Mouse (Mus musculus): Measurements from ENCODE around the gene Wdfy3.
"Not testable (repeated sequence)": the region's sequence is repeated elsewhere in the genome, so short reads cannot be mapped to it uniquely, and the experiment has no call there.

Gene Wdfy3

DNA sequence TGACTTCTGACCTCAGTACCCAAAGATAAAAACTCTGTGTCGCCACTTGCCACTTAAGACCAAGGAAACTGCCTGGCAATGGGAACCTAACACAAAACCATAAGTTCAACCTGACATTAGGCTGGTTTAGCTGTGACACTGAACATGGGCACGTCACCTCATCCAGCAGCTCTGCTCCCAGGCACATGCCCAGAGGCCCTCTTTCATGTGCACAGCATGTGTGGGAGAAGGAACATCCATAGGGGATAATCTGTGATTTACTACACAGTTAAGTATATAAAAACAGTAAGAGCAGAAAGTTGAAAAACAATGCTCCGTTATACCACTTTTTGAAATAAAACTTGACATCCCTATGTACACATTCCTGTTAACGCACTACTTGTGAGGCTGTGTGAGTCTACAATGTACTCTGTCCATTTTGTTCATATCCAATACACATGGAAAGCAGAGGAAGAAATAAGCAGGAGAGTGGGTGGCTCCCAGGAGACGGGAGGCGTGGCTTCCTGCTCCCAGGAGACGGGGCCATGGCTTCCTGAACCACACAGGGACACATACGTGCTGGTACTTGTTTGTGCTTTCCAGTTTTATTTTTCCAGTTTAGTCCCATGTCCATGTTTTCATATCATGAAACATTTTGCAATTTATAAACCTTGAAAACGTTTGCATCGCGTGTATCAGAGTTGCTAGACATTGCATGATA lies 73.5 kb downstream of the Wdfy3 start:
- DNase-seq, result no peak

DNA sequence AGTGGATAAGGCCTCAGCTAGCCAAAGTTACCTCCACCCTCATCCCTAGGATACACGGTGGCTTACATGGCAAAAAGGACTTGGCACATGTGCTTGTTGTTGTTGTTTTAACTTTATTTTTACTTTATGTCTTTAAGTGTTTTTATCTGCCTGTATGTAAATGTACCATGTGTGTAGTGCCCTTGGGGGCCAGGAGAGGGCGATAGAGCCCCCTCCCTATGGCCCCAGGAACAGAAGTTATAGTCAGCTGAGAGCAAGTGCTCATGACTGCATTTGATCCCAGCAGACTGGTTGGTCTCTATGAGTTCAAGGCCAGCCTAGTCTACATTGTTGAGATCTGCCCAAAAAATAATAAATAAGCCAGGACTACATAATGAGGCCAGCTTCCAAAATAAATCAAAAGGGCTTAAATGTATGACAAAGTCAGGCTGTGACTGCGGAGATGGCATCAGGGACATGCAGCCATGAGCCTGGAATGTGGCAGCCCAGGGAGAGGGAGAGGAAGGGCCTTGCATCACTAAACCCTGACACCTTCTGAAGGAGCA lies 74.2 kb downstream of the Wdfy3 start:
- no peak for DNase-seq

DNA sequence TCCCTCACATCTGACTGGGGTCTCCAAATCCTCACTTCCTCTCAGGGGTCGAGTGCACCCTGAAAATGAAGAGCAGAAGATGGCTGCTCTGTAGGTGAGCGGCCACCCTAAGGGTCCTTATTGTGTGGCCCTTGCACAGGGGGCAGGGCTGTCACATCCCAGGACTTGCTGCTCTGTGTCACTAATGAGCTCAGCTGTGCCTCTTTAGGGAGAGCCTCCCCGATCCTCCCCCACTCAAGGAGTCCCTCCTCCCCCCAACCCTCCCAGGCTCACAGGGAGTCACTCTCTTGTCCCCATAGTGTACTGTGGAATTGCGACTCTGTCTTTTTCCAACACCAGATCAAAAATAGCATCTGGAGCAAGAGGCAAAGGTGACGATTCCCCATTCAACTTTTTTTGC lies 75.7 kb downstream of the Wdfy3 start:
- DNase-seq, result peak; percentile 47

DNA sequence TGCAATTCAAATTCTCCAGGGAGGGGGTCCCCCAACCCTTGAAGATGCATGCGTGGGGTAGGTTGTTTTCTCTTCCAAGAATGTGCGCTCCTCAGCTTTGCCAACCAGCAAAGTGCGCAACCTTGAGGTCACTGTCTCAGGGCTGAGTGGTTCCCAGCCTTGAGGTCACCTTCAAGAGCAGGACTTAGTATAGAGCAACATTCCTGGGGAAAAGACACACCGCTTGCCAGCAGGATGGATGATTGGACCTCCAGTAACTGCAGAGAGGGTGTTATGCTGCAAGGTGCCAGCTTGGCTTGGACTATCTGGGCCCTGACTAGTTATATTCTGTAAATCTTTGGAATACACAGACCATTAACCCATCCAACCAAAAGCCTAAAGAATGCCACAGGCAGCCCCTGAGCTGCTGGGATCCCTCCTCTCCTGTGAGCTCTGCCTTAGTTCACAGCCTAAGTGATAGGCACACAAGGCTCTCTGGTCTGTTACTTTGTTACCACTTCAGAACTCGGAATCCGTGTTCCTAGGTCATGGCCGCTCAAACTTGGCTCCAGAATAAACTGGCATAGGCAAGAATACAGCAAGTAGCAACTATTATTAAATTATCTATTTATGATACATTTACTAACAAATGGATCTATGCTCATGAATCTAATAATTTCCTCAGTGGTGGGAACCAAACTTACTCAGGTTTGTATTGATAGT lies 76.6 kb downstream of the Wdfy3 start:
- DNase-seq, result peak; percentile 50

DNA sequence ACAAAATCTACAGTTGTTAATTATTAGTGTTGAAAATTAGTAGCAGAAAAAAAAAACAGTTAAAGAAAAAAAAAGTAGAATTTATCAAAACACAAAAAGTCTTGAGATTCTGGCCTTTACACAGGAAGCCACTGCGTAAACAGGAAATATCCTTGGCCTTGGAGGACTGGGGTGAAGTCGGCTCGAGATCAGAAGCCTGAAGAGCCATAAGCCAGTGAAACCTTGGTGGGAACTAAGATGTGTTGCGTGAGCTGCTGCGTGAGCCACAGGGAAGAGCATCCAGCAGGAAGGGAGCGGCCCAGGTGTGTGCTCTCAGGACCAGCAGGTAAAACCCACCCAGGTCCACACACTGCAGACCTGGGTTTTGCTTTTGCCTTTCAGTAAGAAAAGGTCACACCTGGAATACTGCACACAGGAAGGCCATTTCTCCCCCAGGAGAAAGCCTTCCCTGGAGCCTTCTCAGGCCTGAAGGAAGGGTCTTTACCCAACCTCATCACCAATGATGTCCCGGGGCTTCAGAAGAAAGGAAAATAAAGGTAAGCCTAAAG lies 79.3 kb downstream of the Wdfy3 start:
- peak; percentile 39 for DNase-seq

DNA sequence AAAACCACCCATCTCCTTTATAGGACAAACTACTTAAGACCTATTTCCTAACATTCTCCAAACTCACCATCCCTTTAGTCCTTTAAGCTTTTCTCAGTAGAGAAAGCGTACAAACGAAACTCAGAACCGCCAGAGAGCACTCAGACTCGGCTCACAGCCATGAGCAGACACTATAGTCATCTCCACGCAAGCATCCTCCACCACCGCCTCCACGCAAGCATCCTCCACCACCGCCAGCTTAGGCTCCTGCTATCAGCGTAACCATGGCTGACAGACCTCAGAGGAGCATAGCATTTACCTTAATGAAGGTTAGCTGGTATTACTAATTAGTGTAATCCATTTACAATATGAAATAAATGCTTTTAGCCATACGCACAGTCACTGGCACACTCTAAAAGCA lies 81.2 kb downstream of the Wdfy3 start:
- DNase-seq, result no peak

DNA sequence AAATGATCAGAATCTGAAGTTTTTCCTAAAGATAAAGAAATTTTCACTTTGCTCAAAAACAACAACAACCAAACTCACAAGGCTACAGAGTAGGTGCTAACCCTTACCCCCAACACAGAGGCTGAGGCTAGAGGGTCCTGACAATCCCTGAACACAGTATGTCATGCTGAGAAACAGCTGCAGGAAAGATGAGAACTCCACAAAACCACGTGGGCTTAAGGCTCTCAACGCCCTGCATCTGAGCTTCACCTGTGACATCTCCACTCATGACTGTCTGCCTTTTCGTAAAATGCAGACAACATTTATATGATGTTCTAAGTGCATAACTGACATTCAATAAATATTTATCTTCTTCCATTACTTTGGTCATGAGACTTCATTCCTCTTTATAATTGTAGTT lies 83.0 kb downstream of the Wdfy3 start:
- DNase-seq, result no peak

DNA sequence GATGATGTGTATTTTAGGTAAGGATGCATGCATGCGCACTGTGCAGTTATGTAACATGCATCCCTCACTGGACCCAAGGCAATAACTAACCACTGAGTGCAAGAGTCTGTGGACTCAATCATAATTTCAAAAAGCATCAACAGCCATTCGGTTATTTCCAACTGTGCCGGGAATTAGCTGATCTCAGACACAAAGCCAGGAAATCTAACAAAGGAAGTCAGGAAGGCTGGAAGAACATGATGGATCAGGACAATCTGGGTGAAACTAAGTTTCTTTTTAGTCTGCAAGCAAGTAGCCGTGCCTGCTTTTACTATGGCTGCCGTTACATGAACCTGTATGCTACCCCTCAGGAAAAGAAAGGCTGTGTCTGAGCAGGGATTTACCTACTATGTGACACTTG lies 87.5 kb downstream of the Wdfy3 start:
- DNase-seq, result no peak

DNA sequence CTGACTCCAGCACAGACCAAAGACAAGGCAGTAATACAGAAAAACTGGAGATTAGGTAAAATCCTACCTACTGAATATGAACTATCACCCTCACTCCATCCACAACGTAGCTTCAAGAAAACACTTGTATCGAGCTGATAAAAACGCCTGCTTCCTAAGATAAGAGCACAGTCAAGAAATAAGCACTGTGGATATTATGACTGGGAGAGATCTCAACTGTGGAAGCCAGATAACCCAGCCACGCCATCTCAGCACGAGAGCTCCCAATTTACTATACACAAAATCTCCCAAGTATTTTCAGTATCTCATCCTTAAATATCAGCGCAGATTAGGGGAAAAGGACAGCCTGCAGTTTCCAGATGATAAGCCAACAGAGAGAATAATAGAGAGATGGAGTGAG lies 90.1 kb downstream of the Wdfy3 start:
- no peak for DNase-seq

DNA sequence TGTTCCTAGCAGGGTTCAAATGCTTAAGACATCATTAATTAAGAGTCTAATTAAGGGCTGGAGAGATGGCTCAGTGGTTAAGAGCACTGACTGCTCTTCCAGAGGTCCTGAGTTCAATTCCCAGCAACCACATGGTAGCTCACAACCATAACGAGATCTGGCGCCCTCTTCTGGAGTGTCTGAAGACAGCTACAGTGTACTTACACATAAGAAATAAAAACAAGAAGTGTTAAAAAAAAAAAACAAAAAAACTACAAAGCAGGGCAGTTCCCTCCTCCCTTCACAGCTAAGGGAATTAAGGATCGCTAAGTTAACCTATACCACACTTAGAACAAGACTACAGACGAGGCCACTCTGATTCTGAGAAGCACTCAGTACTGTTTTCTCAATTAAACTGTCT lies 97.1 kb downstream of the Wdfy3 start:
- not testable (repeated sequence) for DNase-seq

DNA sequence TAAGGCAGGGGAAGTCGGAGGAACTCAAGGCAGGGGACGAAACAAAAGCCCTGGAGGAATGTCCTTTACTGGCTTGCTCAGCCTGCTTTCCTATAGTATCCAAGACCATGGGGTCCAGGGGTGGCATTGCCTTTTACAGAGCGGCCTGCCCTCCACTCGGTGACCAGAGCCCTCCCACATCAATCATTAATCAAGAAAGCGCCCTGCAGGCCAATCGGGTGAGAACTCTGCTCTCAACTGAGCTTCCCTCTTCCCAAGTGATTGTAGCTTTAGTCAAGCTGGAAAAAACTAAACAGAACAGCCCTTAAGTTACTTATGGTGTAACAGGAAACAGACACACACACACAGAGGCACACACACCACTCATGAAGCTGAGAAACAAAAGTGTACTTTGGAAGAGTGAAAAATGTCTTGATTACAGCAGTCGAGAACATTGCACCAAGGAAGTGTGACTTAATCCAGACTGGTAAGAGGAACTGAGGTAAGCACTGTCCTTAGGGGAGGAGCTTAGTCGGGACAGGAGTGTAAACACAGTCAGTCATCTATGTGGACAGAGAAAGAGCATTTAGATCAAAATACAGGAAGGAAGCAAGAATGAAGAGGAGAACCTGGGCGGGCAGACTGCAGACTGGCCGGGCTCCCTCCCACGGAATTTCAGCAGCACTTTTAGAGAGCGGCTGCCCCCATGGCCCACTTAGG lies 101.4 kb downstream of the Wdfy3 start:
- peak; percentile 47 for DNase-seq

DNA sequence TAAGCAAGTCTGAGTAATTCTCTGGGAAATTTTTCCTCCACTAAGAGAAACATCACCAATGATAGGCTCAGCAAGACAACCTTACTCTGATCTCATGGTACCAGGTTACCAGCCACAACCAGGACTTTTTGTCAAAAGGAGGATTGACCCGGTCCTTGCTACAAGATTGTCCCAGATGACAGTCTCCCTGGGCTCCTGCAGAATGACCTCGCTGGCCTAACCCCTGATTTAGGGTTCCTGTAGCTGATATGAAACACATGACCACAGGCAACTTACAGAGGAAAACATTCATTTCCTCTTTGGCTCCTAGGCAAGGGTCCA lies 101.9 kb downstream of the Wdfy3 start:
- DNase-seq, result peak; percentile 50

DNA sequence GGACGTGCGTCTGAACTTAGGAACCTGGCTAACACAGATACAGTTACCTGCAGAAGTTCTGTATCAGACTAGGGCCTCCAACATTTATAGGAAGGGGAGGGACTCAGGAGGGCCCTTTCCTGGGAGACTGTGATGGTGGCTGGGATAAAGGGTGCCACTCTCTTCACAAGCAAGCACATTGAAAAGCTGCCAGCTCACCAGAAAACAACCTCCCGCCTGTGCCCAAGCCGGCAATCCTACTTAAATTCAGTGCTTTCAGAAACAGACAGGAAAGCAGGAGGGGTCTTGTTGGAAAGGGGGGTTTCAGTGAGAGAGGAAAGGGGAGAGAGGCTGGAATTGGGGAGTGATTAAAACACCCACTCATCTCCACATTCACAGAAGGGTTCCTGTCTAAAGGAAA lies 106.9 kb downstream of the Wdfy3 start:
- no peak for DNase-seq

DNA sequence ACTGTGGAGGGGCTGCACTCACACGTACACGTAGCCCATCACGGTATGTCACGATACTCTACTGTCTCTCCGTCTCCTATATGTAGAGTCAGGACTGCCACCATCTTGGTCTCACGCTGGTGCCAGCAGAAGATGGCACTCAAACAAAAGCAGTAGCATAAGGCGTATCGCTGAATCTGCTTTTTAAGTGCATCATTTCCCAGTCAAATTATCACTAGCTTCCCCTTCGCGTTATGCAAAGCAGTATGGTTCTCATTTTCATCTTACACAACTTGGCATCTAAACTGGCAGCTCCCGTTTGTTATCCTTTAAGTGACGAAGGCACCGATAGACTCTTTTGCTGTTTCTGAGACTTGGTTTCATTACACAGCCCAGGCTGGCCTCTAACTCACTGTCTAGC lies 110.4 kb downstream of the Wdfy3 start:
- DNase-seq, result no peak

DNA sequence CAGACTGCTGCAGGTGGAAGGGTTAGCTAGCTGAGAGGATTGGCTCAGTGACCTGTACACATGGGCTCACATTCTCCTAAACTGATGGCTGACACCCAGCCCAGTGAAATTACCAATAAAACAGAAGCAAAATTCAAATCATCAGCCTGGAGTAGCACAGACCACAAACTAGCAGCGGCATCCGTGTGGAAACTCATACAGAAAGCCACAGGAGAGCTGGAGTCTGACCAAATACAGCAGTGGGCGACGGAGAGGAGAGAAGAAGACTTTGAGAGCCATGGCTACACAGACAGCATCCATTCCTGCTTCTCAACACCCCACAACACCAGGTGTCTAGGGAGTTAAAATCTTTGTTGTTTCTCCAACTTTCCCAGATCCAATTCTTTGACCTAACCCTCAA lies 110.8 kb downstream of the Wdfy3 start:
- DNase-seq, result no peak

DNA sequence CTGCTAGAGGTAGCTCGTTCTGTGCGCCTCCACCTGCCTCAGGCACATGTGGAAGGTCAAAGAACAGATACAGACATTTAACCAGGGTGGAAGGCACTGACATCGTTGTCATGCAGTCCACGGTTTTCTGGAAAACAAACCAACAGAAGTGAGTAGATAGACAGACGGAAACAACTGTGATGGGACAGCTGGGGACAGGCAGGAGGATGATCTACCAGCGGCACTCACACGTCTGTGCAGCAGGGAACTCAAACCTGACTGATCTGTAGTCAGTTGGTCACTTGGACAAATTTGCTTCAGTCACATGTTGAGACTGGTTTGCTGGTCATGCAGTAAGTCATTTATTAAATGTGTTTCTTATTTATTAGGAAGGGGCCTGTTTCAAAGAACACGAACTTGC lies 112.3 kb downstream of the Wdfy3 start:
- DNase-seq, result no peak

DNA sequence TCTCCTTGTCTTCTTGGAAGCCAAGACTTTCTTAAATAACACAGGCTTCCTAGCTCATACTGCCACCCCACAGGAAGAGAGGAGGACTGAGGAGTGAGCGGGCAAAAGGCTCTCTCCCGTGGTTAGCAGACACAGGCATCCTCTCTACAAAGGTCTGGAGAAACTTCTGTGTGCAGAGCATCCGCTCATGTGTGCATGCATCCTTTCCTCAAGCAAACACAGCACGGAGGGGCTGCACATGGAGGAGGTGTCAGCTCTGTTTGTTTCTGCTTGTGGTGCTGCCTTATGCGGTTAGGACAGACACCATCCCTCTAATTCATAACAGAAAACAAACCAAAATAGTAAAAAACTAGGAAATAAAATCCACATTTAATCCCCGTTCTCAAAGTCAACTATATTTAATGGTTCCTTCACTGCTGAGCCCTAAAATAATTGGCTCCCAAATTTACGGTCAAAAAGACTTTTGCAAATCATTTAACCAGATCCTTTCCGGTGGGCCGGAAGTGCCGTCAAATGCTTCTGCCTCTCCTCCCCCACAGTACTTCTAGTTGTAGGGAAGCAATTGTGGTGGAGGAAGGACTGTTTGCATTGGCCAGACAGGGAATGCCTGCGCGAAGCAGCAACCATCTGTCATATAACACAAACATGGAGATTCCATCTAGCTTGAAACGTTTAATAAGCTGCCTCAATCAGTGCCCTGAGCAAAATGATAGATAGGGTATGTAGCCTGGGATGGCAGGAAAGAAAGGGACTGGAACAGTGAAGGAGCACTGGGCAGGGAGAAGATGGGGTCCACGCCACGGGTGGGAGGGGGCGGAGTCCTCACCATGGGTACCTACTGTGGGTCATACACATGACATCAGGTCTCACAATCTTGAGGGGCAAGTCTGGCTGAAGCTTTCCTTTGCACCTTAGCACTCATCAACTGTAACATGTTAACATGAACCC lies 115.1 kb downstream of the Wdfy3 start:
- DNase-seq, result peak; percentile 59

DNA sequence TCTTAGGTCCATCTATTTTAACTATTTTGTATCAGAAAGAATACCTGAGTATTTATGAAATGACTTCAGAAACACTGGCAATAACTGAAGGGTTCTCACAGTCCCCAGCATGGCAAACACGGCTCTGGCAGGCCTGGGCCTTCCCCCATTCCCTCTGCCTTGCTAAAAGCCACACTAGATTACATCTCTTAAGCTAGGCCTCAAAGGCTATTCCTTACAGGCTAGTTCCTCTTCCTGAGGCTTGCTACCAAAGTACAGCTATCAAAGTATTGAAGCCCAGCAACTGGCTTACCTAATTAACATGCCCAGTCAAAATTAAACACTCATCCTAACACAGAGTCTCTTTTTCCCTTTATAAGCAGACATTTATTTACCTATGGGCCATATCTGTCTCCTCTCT lies 117.8 kb downstream of the Wdfy3 start:
- DNase-seq, result no peak

DNA sequence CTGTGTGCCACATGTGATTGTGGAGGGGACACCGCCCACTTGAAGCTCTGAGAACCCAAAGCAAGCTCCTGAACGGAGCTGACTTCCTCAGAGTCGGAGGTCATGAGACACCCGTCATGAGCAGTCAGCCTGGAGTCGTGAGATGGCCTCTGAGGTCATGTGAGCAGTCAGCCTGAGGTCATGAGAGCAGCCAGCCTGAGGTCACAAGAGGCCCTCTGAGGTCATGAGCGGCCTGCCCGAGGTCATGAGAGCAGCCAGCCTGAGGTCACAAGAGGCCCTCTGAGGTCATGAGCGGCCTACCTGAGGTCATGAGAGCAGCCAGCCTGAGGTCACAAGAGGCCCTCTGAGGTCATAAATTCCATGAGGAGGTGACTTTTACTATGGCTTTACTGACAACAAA lies 120.4 kb downstream of the Wdfy3 start:
- DNase-seq, result no peak

DNA sequence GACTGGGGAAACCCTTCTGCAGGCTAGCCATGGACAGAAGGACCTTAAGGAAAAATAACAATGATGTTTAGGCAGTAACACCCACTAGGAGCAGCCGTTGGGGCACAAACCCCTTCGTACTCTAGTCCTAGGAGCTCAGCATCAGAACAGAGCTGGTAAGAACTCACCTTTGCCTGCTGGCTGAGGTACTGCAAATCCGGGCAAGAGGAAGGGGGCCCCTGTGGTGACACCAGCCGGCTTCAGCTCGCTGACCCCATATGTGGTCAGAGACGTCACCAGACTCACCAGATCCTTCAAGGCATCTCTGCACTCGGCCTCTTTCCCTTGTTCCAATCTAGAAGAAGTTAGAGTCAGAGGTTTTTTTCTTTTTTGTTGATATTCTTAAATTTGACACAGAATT lies 121.1 kb downstream of the Wdfy3 start:
- no peak for DNase-seq

DNA sequence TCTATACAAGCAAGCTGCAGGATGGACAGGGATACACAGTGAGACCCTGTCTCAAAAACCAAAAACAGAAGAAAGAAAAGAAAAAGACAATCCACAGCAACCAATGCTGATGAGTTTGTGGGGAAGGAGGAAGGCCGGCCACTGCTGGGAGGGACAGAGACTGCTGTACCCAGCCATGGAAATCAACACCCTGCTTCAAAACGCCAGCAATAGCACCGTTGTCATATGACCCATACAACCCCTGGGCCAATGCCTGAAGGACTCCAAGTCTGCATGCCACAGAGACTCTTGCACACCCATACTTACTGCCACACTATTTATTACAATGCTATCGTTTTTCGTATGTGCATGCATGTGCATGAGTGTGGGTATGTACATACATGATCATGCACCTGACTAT lies 124.0 kb downstream of the Wdfy3 start:
- DNase-seq, result no peak

DNA sequence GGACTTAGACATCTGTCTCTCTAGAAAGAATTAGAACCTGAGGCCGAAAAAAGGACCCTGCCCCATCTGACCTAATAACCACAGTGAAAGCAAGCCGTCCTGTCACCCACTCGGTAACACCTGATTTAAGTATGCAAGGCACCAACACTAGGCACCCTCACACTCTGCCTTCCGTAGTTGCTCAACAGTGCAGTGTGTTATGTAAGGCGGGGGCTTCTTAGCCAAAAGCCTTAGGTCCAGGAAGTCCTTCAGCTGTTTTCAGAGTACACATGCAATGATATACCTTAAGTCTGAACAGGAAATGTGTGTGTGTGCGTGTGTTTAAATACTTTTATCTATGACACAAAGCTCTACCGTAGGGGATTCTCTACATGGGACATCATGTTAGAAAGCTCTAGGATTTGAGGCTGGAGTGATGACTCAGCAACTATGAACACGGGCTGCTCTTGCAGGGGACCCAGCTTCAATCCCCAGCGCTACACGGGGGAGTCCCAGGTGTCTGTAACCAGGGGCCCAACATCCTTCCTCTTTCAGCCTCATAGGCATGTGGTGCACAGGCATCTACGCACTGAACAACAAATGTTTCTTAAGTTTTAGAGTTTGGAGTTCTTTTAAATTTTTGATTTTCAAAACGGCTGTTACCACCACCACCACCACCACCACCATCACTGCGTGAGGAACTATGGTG lies 131.7 kb downstream of the Wdfy3 start:
- no peak for DNase-seq
